Mouse (Mus musculus) heart, embryonic 15.5 days (tissue): ENCODE results near the gene Cfap298. TPM values are rescaled to one million over a fixed set of nuclear protein-coding genes. Genes with fewer than 3 reads are reported as not detected.

ENCODE experiments used
- ATAC-seq: fragments of 200-750 bp; cut with Nextera tagmentation; replicated peaks from 2 replicates; pipeline ENCODE4 v1.8.0; 2017; ENCODE audit warnings: low read depth, moderate TSS enrichment; ENCODE audit not compliant: insufficient number of reproducible peaks, insufficient read depth, low FRiP score
- H3K27ac ChIP-seq: fragments of 300-500 bp; sonication (generic); 2 replicates; pipeline ENCODE4 v1.5.1; 2015; ENCODE audit warnings: mild to moderate bottlenecking, inconsistent platforms
- H3K27me3 ChIP-seq: fragments of 300-500 bp; sonication (generic); 2 replicates; pipeline ENCODE4 v1.6.1; 2015; ENCODE audit warnings: inconsistent platforms
- H3K36me3 ChIP-seq: fragments of 300-500 bp; sonication (generic); 2 replicates; pipeline ENCODE4 v1.6.1; 2015; ENCODE audit warnings: mild to moderate bottlenecking, inconsistent platforms
- H3K4me1 ChIP-seq: fragments of 300-500 bp; sonication (generic); replicated peaks from 2 replicates; pipeline ENCODE4 v1.6.1; 2015; ENCODE audit warnings: inconsistent platforms
- H3K4me2 ChIP-seq: fragments of 300-500 bp; sonication (generic); 2 replicates; pipeline ENCODE4 v1.6.1; 2015; ENCODE audit warnings: inconsistent platforms, mild to moderate bottlenecking, moderate library complexity
- H3K4me3 ChIP-seq: fragments of 300-500 bp; sonication (generic); 2 replicates; pipeline ENCODE4 v1.5.1; 2015; ENCODE audit warnings: mild to moderate bottlenecking, inconsistent platforms
- H3K9ac ChIP-seq: fragments of 300-500 bp; sonication (generic); 2 replicates; pipeline ENCODE4 v1.6.1; 2015; ENCODE audit warnings: mild to moderate bottlenecking, inconsistent platforms
- H3K9me3 ChIP-seq: fragments of 300-500 bp; sonication (generic); replicated peaks from 2 replicates; pipeline ENCODE4 v1.6.1; 2016; ENCODE audit warnings: inconsistent platforms
- WGBS: fragments of 180-500 bp; shearing (Covaris S2); methylation state at CpG from one replicate; pipeline ENCODE4 v1.1.7; 2015; ENCODE audit warnings: mixed read lengths; 5-methylcytosine and 5-hydroxymethylcytosine counted together
- polyA plus RNA-seq: library from polyadenylated mRNA; unstranded; fragments of >200 nt; fragmentation: Nextera tagmentation; extraction: Ambion mirVana; gene quantifications from 2 replicates; pipeline ENCODE4 v1.2.1, GENCODE M21; 2015

Cfap298 gene
- polyA plus RNA-seq, 1 experiment from 2014 or later, result 44.2 TPM

DNA sequence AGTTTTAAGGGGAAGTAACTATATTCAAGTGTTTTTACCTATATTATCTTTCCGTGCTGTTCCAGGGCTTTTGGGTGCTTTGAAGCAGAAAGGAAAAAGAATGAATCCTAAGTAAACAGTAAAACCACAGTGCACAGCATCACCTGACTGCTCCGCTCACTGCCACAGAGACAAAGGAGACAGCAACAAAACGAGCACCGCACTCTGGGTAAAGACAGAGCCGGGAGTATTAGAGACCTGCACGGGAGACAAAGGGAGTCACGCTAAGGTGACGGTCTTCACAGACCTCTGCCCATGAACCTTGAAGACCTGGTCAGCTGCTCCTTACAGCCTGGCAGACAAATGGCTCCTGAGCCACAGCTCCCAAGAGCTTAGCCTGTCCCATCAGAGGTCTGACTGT lies 12.1 kb upstream of the Cfap298 start:
- Histone ChIP-seq H3K4me3 (no peak overlapping the region), H3K4me2 (no peak overlapping the region), H3K4me1 (no peaks in the 10 kb centered on the region), H3K9me3 (no peaks in the 10 kb centered on the region), H3K9ac (no peak overlapping the region), H3K27me3 (no peaks in the 10 kb centered on the region), H3K36me3 (peaks cover 18% of the 10 kb centered on the region), H3K27ac (no peak overlapping the region)
- 91% methylated on average over 8 of the region's 8 CpGs for WGBS
- no peak for ATAC-seq

DNA sequence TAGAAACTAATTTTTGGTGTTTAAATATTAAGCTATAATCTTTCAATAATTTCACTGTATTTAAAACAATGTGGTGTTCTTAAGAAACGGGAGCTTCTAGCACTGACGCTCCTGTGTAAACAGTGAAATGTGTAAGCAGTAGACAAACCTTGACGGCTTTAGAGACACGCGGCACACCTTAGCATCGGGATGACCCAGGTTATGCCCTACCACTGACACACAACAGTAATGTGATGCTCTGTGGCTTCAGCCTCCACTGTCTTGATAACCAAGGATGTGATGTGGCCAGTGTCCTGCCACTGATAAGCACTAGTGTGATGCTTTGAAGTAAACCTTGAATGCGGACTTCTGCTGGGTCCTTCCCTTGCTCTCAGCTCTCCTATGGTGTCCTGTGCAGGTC lies 6.3 kb upstream of the Cfap298 start:
- WGBS, result 85% methylated on average over 7 of the region's 7 CpGs
- ATAC-seq, result no peak
- peaks cover 23% of the 10 kb centered on the region for H3K36me3 ChIP-seq

DNA sequence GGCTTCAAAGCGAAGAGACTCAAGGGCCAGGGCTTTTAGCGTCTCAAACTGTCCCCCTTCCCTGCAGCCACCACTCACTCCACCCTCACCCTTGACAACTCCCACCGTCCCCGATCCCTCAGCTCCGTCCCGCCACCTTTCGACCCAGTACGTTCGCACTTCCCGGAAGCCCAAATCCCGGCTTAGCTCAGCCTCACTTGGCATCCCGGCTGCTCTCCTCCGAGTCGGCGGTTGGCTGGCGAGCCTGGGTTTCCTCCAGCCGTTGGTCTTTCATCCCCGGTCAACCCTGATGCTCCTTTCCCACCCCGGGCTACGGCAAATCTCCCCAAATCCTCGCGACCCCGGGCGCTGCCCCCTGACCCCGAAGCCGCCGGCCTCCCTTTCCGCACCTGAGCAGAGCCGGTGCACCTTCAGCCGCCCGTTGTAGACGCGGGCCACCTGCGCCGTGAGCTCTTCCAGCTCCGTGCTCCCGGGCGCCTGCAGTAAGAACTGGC lies 674 bp downstream of the Cfap298 start:
- Histone ChIP-seq H3K9ac (peak overlapping the region; percentile 81), H3K27ac (peak overlapping the region; percentile 90), H3K27me3 (no peaks in the 10 kb centered on the region), H3K36me3 (peaks cover 12% of the 10 kb centered on the region; the same call in 1 of the 2 replicates), H3K9me3 (no peaks in the 10 kb centered on the region), H3K4me1 (peaks cover 5% of the 10 kb centered on the region; the same call in 1 of the 2 replicates), H3K4me3 (peak overlapping the region; percentile 92), H3K4me2 (peak overlapping the region; percentile 92)
- WGBS, result under 1% methylated on average over 38 of the region's 38 CpGs
- peak; percentile 47 for ATAC-seq

More for the DNA sequence above, 6.3 kb upstream of the Cfap298 start:
- no peaks in the 10 kb centered on the region for H3K4me1 ChIP-seq
- no peaks in the 10 kb centered on the region for H3K27me3 ChIP-seq
- no peak overlapping the region for H3K4me2 ChIP-seq
- no peak overlapping the region for H3K4me3 ChIP-seq
- H3K9ac ChIP-seq, result no peak overlapping the region
- H3K9me3 ChIP-seq, result no peaks in the 10 kb centered on the region
- no peak overlapping the region for H3K27ac ChIP-seq

DNA sequence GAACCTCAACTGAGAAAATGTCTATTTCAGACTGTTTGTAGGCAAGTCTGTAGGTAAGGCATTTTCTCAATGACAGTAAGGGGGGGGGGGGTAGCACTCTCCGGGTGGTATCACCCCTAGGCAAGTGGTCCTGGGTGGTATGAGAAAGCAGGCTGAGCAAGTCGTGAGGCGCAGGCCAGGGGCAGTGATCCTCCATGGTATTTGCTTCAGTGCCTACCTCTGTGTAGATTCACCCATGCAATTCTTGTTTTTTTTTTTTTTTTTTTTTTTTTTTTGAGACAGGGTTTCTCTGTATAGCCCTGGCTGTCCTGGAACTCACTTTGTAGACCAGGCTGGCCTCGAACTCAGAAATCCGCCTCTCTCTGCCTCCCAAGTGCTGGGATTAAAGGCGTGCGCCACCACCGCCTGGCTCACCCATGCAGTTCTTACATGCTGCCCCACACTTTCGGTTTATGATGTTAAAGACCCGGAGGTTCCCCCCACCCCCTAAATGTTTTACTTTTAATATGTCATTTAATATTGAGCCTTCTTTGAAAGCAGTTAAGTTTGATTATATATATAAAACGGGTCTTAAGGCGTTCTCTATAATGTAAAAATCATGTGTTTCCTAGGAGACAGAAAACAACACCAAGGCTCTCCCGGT lies 1.3 kb downstream of the Cfap298 start:
- peak overlapping the region; percentile 90 for H3K27ac ChIP-seq
- no peaks in the 10 kb centered on the region for H3K27me3 ChIP-seq
- H3K9me3 ChIP-seq, result no peaks in the 10 kb centered on the region
- H3K4me3 ChIP-seq, result peak overlapping the region; percentile 92
- H3K4me2 ChIP-seq, result peak overlapping the region; percentile 92
- H3K4me1 ChIP-seq, result peaks cover 5% of the 10 kb centered on the region; the same call in 1 of the 2 replicates
- H3K36me3 ChIP-seq, result peaks cover 14% of the 10 kb centered on the region; the same call in 1 of the 2 replicates
- H3K9ac ChIP-seq, result peak overlapping the region; percentile 81
- ATAC-seq, result no peak
- WGBS, result 23% methylated on average over 13 of the region's 13 CpGs

DNA sequence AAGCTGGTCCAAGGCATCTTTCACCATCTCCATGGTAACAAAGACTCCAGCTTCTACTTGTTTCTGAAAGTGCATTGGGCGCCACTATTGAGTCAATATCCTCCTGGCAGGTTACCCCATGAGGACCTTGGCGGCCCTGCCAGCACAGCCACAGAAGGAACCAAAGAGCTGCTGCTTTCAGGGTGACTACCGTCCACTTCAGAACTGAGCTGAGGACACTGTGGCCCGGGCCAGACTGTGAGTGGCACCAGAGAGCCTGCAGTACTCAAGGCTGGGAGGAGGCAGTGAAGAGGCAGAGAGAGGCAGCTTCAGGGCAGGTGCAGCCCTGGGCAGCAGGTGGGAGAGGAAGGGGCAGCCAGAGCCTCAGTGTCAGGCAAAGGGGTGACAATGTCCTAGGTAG lies 7.5 kb downstream of the Cfap298 start:
- no peak for ATAC-seq
- no peak overlapping the region for H3K27ac ChIP-seq
- peaks cover 11% of the 10 kb centered on the region; the same call in 1 of the 2 replicates for H3K36me3 ChIP-seq
- no peaks in the 10 kb centered on the region for H3K9me3 ChIP-seq
- H3K27me3 ChIP-seq, result no peaks in the 10 kb centered on the region
- no peak overlapping the region for H3K4me2 ChIP-seq
- no peak overlapping the region for H3K4me3 ChIP-seq
- H3K4me1 ChIP-seq, result 0 out of 2 replicates have a peak, but pooled peaks cover 2% of the 10 kb centered on the region
- H3K9ac ChIP-seq, result no peak overlapping the region
- WGBS, result 88% methylated on average over 4 of the region's 4 CpGs

DNA sequence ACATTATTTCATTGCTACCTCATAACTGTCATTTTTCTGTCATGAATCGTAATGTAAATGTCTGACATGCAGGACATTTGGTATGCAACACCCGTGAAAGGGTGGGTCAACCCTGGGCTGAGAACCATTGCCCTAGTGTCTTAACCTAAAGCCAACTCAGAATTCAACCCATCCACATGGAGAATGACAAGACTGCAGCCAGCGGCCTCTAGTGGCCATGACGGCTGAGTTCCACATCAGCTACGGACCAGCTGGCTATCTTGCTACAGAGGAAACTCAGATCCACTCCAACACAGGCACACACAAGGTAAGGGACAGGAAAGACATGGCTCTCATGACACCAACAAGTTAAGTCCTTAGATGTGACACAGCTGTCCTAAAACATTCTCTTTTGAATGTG lies 9.5 kb downstream of the Cfap298 start:
- 0 out of 2 replicates have a peak, but pooled peaks have one; percentile 15 for ATAC-seq
- Histone ChIP-seq H3K4me3 (no peak overlapping the region), H3K9ac (no peak overlapping the region), H3K9me3 (no peaks in the 10 kb centered on the region), H3K4me1 (peaks cover 8% of the 10 kb centered on the region), H3K4me2 (no peak overlapping the region), H3K36me3 (peaks cover 11% of the 10 kb centered on the region; the same call in 1 of the 2 replicates), H3K27ac (no peak overlapping the region), H3K27me3 (no peaks in the 10 kb centered on the region)
- 23% methylated on average over 5 of the region's 5 CpGs for WGBS

DNA sequence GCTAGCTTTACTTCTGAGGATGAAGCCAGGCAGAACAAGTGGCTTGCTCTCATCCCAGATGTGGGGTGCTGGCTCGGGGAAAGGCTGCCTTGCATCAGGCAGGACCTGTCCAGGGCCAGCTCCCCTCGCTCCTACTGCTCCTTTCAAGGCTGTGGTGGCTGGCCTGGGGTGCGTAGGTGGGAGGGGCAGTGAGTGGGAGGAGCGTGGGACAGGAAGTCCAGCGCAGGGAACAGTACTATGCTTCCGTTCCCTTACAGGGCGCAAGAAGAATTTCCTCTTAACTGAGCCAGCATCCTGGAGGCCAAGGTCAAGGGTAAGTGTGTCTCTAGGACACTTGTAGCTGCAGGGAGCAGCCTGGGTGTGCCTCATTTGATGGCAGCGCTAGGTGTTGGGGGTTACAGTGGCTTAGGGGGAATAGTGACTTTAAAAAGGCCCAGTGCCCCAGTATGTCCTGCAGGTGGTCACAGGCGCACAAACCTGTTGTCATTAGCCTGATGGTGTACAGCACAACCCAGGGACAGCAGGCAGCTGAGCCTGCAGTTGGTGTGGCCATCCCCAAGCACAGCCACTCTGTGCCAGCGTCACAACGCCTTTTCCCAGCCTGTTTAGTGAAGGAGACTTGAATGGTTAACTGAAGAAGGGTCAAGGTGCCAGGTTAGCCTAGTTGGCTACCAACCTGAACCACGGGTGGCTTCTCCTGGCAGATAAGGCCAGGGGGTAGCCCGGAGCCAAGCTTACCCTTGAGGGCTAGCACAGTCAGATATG lies 10.1 kb downstream of the Cfap298 start:
- peak; percentile 45; the same call in 1 of the 2 replicates for ATAC-seq
- no peaks in the 10 kb centered on the region for H3K9me3 ChIP-seq
- WGBS, result 76% methylated on average over 13 of the region's 13 CpGs
- H3K4me1 ChIP-seq, result peaks cover 8% of the 10 kb centered on the region
- no peak overlapping the region for H3K9ac ChIP-seq
- 0 out of 2 replicates have a peak overlapping the region, but pooled peaks have one; percentile 40 for H3K27ac ChIP-seq
- H3K36me3 ChIP-seq, result peaks cover 11% of the 10 kb centered on the region; the same call in 1 of the 2 replicates
- H3K27me3 ChIP-seq, result no peaks in the 10 kb centered on the region
- H3K4me2 ChIP-seq, result no peak overlapping the region
- H3K4me3 ChIP-seq, result no peak overlapping the region

DNA sequence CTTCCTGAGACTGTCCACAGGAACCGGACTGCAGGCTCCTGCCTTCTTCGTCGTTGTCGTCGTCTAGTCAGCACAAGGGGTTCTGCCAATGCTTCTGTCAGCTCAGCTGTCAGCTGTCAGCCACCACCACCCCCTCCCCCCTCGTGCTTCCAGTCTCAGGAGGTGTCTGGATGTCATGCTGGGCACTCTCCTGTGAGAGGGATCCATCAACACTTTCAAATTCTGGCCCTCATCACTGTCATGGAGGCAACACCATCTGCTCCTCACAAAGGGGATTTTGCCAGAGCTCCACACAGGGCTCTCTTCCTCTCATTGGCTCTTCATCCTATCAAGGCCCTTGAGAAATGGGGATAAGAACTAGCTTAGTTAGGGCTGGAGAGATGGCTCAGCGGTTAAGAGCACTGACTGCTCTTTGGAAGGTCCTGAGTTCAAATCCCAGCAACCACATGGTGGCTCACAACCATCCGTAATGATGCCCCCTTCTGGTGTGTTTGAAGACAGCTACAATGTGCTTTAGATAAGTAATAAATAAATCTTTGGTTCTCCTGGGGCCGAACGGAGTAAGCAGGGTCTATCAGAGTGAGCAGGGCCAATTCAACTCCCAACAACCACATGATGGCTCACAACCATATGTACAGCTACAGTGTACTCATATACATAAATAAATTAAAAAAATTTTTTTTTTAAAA lies 13.3 kb downstream of the Cfap298 start:
- Histone ChIP-seq H3K9me3 (no peaks in the 10 kb centered on the region), H3K27me3 (0 out of 2 replicates have a peak, but pooled peaks cover 3% of the 10 kb centered on the region), H3K4me2 (no peak overlapping the region), H3K4me3 (no peak overlapping the region), H3K4me1 (peaks cover 8% of the 10 kb centered on the region), H3K9ac (no peak overlapping the region), H3K36me3 (no peaks in the 10 kb centered on the region), H3K27ac (peak overlapping the region; percentile 32; the same call in 1 of the 2 replicates)
- WGBS, result 31% methylated on average over 10 of the region's 10 CpGs
- ATAC-seq, result peak; percentile 77

DNA sequence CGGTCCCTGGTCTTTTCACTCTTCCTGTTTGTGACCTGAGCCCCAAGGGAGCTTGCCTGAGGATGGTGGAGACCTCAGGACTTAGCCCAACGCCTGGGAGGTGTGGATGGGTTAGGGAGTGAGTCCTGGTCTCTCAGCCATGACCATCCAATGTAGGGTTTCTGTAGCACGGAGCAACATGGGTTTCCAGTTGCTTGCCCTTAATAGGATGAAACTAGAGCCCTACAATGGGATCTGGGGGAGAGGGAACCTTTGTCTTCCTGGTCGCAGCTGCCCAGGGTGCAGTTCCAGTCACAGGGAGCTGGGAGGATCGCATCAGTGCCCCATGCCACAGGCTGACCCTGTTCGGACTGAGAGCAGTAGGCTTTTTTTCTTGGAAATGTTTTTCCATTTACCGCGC lies 17.8 kb downstream of the Cfap298 start:
- no peak for ATAC-seq

DNA sequence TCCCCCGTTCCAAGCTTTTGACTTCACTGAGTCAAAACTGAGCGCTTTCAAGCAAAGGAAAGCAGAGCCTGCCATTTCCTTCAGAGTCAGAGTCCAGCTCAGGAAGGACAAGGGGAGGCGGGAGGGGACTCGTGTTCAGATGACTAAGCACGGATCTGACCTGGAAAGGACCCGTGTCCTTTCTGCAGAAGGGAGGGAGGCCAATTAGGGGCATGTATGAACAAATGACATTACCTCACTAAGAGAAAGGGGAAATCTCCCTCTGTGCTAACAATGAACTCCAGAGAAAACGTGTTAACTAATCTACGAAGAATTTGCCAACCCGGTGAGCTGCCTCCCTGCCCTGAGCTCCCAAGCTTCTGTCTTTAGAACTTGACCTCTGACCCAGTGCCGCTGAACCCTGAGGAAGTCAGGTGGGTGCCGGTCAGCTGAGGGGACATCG lies 18.9 kb downstream of the Cfap298 start:
- peak; percentile 66; the same call in 1 of the 2 replicates for ATAC-seq
- H3K4me1 ChIP-seq, result peaks cover 7% of the 10 kb centered on the region
- H3K27ac ChIP-seq, result peak overlapping the region; percentile 57
- WGBS, result 23% methylated on average over 12 of the region's 12 CpGs
- peak overlapping the region; percentile 22 for H3K4me2 ChIP-seq
- no peak overlapping the region for H3K4me3 ChIP-seq
- no peaks in the 10 kb centered on the region for H3K9me3 ChIP-seq
- no peaks in the 10 kb centered on the region for H3K36me3 ChIP-seq
- H3K9ac ChIP-seq, result no peak overlapping the region
- H3K27me3 ChIP-seq, result 0 out of 2 replicates have a peak, but pooled peaks cover 8% of the 10 kb centered on the region

More for the DNA sequence above, 17.8 kb downstream of the Cfap298 start:
- Histone ChIP-seq H3K9ac (no peak overlapping the region), H3K4me3 (no peak overlapping the region), H3K4me2 (no peak overlapping the region), H3K27me3 (0 out of 2 replicates have a peak, but pooled peaks cover 8% of the 10 kb centered on the region), H3K36me3 (no peaks in the 10 kb centered on the region), H3K4me1 (peaks cover 13% of the 10 kb centered on the region), H3K9me3 (no peaks in the 10 kb centered on the region), H3K27ac (no peak overlapping the region)
- WGBS, result 83% methylated on average over 8 of the region's 8 CpGs

DNA sequence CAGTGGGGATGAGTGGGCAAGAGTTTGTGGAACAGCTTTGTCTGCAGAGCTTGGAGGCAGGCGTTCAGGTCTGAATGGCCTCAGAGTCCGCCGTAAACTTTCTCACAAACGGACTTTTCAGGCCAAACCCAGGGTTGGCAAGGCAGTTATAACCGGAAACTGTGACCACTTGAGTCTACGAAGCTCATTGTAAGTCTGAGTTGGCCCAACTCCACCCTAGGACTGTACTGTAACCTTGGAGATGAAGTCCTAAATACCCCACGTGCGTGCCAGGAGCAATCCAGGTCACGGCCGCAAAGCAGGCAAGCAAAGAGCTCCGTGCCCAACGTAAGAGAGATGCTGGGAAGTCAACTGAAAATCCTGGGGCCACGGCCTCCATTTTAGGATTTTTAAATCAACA lies 23.1 kb downstream of the Cfap298 start:
- H3K4me2 ChIP-seq, result no peak overlapping the region
- H3K27me3 ChIP-seq, result 0 out of 2 replicates have a peak, but pooled peaks cover 5% of the 10 kb centered on the region
- H3K9ac ChIP-seq, result no peak overlapping the region
- no peak for ATAC-seq
- no peaks in the 10 kb centered on the region for H3K36me3 ChIP-seq
- H3K4me3 ChIP-seq, result no peak overlapping the region
- peaks cover 6% of the 10 kb centered on the region; the same call in 1 of the 2 replicates for H3K4me1 ChIP-seq
- no peaks in the 10 kb centered on the region for H3K9me3 ChIP-seq
- no peak overlapping the region for H3K27ac ChIP-seq
- 88% methylated on average over 13 of the region's 13 CpGs for WGBS
